Mouse (Mus musculus): ENCODE results near the gene Sdr9c7.
"Not testable (repeated sequence)": the region's sequence is repeated elsewhere in the genome, so short reads cannot be mapped to it uniquely, and the experiment has no call there.

Sdr9c7 gene

DNA sequence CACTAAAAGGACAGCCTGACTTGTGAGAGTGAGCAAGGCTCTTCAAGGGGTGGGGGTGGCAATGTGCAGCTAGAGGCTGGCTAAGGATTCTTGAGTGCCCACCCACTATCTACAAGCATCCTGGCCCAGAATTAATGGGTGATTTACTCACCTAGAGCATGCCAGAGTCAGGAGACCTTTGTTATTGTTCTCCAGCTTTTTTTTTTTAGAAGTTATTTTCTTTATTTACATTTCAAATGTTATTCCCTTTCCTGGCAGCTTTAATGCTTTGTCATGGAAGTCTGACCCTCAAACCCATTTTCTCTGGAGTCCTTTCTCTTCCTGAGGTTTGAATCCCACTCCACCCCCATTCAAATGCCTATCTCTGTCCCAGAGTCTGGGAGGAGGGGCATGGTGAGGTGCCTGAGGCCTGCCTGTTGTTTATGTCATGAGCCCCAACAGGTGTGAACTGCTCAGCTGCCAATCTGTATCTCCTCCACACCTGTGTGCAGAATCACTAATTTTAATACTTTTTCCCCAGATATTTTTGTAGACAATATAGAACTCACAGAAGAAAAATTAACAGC is 9.2 kb downstream of the Sdr9c7 start:
- DNase-seq (ENCODE audit: low spot score) = no peak

DNA sequence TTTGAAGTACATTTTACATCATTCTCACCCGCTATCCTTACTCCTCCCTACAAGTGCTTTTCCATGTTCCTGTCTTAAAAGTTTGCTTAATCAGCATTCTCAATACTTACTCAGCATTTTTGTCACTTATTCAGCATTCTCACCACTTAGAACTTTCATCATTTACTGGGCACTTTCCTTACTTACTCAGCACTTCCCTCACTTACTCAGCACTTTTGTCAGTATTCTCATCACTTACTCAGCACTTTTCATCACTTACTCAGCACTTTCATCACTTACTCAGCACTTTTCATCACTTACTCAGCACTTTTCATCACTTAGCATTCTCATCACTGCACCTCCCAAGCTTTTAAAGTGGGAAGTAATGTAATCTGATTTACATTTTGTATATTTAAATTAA is 17.3 kb downstream of the Sdr9c7 start:
- DNase-seq (ENCODE audit: low spot score) = peak; percentile 3

DNA sequence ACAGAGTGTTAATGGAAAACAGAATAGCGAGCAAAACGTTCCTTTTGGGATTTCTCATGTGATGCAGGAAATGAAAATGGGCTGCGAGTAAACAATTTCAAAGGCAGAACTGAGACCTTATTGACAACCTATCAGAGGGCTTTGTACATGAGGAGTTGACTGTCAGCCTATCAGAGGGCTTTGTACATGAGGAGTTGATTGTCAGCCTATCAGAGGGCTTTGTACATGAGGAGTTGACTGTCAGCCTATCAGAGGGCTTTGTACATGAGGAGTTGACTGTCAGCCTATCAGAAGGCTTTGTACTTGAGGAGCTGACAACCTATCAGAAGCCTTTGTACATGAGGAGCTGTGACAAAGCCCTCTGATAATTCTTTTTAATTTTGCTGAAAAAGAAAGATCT is 18.9 kb downstream of the Sdr9c7 start:
- DNase-seq (ENCODE audit: low spot score) = not testable (repeated sequence)

DNA sequence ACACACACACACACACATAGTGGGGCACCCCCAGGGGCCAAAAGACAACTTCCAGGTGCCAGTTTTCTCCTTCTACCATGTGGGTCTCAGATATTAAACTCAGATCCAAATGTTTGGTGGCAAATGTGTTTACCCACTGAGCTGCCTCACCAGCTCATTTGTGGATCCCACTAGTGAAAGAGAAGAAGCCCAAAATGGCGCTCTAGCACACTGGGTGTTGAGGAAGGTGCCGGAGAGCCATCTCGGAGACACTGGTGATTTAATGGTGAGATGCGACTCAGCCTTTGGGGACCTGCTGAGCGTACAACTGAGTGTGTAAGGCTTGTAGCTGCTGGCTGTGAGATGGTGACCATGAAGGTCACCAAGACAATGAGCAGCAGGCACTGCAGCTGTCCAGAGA is 19.3 kb downstream of the Sdr9c7 start:
- no peak for DNase-seq (ENCODE audit: low spot score)

DNA sequence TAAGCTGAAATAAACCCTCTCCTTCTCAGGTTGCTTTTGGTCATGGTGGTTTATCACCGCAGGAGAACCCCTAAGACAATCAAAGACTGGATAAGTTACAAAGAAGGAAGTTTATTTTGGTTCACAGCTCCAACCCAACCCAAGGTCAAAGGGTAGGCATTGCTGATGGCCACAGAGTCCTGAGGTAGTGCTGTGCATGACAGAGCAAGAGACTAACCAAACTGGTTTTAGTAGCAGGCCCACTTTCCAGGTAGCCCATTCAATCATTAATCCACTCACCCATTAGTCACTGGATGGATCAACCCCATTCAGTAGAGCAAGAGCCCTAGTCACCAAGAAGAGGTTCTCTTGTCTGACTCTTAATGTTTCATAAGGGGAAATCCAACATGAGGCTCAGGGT is 23.9 kb downstream of the Sdr9c7 start:
- no peak for DNase-seq (ENCODE audit: low spot score)

DNA sequence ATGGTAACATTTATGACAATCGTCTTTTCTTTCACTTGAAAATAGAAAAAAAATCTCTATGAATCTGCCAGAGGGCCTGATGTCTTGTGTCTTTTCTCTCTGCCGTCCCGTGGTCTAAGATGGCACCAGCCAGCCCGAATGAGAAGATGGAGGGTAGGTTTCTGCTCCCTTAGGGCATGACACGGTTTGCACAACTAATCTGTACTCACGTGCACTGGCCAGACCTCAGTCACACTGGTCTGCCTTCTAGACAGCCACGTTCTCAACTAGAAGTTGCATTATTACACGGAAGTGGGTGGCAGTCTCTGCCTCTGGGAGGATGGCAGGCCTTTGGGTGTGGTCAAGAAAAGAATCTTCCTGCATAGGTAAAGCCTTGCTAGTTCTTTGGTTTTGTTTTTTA is 24.7 kb downstream of the Sdr9c7 start:
- no peak for DNase-seq (ENCODE audit: low spot score)

DNA sequence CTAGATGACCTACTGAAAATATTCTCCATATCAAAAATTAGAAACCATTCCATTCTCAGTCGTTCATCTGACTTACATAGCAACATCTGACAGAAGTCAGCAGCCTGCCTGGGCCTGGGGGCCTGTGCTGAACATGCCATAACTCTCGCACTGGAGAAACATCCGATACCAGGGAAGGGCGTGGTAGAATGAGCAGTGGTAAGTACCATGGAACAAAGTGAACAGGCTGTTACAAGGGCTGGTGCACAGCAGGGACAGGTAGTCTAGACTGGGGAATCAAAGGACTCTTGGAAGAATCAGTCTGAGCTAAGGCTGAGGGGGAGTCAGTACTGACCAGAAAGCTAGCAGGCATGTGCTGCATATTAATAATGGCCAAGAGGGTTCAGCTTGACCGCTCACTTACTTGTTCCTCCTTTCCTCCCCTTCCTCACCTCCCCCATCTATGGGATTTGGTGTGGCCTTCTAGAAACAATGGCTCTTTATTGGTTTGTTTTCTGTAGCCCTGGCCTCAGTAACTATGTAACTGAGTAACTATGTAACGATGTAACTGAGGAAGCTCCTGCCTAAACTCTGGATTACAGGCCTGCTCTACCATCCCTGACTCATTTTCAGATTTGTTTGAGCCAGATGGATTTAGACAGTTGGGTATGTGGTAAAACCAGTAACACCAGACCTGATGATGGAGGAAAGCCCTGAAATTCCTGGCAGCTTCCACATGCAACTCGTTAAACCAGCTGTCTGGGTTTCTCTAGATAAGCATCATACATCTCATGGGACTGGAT is 26.5 kb downstream of the Sdr9c7 start:
- no peak for DNase-seq (ENCODE audit: low spot score)

DNA sequence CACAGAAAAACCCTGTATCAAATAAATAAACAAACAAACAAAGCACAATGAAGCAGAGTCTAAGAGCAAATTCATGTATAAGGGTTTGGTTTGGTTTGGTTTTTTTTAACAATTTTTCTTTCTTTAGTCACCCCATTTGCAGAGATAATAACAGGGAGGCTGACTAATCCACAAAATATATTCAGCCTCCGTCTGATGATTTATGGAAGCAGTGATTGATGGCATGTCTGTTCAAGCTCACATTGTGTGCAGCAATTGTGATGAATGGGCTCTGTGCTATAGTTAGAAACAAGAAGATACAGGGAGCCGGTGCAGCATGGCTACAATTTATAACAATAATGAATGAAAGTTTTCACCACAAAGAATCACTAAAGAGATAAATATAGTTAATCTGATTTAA is 29.4 kb downstream of the Sdr9c7 start:
- no peak for DNase-seq (ENCODE audit: low spot score)

DNA sequence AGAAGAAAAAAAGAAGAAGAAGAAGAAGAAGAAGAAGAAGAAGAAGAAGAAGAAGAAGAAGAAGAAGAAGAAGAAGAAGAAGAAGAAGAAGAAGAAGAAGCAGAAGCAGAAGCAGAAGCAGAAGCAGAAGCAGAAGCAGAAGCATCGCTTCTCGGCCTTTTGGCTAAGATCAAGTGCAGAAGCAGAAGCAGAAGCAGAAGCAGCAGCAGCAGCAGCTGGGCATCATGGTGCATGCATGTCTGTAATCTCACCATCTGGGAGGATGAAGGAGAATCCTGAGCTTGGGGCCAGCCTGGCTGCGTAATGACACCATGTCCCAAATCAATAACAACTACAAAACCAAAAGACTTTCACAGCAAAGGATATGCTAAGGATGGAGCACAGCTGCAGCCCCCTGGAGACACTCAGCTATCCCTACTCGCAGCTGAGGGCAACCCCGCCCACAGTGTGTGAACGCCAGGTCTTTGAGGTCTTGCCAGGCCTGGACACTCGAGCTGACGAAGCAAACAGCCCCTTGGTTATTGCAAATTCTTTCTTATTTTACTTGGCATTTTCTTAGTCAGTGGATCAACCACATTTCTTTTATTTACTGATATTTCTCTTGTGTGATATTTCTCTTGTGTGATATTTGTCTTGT is 34.1 kb downstream of the Sdr9c7 start:
- no peak for DNase-seq (ENCODE audit: low spot score)

DNA sequence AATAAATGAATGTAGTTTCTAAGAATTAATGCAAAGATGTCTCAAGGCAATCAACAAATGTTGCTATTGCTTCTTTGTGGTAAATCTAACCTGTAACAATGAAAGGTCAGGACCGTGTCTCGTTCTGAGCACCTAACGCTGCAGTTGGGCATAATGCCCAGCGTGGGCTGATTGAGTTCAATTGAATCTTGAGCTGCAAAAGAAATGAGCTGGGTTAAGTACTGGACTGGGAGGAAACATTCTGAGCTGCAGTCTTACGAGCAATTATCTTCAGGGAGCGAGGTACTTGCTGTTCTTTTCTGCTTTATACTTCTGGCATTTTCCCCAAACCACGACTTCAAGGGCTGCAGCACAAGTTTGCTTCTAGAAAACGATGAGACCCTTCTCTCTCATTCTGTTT is 38.0 kb downstream of the Sdr9c7 start:
- DNase-seq (ENCODE audit: low spot score) = no peak

DNA sequence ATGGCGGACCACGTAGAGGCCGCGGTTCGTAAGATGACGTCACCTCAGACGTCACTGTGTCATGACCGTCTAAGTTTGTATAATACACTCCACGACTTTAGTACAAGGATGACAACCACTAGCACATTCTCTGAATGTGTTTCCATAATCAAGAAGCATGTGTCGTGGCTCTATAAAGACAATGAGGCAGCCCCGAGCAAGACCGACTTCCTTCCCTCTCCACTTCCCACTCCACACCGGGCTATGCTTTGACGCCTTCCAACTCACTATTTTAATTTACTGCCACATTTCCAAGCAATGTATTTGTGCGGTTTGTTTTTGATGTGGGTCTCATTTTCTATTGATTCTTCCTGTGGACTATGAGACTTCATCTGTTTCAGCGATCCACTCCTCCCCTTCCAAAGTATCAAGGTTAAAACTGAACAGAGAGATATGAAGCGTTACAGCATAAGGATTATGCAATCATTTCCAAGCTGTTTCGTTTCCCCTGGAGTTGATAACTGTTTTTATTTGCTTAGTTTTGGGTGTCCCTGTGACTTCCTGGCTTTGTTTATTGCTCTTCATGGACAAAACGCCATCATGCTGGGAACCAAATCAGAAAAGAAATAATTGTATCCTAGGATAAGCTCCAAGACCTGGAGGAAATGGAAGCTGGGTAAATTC is 38.6 kb downstream of the Sdr9c7 start:
- DNase-seq (ENCODE audit: low spot score) = no peak

DNA sequence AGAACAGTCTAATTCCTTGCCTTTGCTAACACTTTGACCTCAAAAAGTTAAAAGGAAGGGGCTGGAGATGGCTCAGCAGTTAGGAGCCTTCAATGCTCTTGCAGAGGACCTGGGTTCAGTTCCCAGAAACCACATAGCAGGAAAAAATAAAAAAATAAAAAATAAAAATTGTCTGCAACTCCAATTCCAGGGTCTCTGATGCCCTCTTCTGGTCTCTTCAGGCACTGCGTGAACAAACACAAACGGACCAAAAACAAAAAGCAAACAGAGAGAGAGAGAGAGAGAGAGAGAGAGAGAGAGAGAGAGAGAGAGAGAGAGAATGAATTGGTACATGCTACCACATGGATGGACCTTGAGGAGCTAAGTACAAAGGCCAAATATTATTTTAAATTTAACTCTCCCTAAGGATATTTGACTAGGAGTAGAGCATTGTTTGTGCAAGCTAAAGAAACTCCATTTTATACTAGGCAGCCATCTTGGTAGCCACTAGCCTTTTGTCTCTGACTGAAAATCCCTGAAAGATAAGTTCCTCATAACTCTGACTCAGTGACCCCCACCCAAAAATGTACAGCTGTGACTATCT is 39.2 kb downstream of the Sdr9c7 start:
- peak; percentile 27 for DNase-seq (ENCODE audit: low spot score)

DNA sequence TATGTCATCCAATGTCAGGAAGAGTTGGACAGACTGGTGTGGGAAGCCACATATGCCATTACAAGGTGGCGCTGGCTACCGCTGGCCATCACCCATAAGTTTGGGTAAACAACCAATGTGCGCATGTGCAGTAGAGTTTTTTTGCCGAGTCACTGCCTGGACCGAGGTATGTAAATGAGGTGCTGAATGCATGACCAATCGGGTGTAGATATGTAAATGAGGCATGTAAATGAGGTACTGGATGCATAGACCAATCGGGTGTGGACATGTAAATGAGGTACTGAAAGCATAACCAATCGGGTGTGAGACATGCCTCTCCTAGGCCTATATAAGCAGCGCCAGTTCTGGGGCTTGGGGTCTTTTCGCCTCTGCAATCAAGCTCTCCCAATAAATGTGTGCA is 41.3 kb downstream of the Sdr9c7 start:
- DNase-seq (ENCODE audit: low spot score) = not testable (repeated sequence)

DNA sequence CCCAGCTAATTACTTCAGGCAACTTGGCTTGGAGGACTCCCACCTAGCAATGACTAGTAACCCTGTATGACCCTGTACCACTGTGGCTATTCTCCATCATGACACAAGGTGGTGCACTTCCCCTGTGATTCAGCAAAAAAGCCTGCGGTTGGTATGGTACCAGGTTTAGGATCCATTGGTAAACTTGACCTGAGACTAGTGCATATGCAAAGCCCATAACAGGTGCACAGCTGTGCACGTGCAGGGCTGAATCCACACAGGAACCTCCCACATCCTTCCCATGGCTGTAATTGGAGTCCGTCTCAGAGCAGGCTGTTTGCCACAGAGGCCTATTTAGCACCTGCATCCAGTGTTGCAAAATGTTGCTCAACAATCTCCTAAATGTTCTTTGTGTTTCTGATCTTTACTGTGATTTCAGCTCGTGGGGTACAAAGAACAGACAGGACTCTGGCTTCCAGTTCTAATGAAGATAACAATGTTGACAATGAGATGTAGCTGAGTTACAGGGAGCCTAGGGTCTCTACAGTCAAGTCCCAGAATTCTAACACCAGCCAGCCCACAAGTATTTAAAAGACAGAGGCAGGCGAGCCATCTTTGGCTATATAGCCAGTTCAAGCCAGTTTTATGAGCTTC is 47.2 kb downstream of the Sdr9c7 start:
- peak; percentile 45 for DNase-seq (ENCODE audit: low spot score)

DNA sequence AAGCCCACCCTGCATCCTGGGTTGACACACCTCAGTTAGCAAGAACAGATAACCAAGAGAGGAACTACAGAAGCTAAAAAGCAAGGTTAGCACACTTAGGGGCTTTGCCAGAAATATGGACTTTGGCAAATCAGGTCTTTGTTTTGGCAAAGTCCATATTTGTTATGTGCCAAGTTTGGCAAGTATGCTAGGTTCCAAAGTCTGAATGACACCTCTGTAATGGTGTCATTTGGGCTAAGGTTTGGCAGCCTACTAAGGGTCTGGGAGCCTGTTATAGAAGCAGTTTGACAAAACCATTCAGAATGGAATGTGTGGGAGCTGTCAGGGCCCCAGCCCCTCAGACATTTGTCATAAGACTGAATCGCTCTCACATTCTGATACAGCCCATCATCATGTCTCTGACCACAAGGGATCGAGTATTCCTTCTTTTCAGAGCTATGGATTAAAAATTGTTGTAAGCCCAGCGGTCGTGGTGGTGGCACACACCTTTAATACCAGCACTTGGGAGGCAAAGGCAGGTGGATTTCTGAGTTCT is 51.3 kb downstream of the Sdr9c7 start:
- DNase-seq (ENCODE audit: low spot score) = no peak

DNA sequence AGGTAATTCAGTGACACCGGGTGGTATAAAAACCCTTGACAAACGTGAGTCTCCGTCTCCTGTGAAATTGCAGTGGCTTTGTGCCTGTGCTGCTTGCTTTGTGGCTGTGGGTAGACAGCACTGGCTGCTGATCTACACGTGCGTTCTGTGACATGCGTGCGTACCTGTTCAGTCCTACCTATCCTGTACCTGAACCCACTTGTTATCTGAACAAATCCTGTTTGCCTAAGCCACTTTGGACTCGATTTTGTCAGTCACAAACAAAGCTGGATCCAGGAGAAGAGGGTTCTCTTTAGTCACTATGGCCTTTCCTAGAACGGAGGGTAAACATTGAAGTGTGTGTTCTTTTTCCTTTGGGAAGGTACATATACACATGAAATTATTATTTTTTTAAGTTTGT is 53.1 kb downstream of the Sdr9c7 start:
- DNase-seq (ENCODE audit: low spot score) = no peak

DNA sequence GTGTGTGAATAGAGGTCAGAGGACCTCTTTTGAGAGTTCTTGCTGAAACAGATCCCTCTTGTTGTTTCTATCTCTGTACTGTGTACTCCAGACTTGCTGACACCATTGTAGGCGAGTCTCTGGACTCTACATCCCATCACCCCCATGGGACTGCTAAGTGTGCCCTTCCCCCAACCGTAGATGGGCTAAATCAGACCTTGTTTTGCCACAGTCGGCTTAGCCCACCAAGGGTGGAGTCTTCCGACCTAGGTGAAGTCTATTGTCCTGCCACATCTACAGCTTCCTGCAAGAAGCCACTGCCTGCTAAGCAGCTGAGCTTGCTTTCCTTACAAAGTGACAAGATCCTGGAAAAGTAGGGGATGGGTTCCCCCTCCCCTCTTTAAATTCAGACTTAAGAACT is 53.5 kb downstream of the Sdr9c7 start:
- no peak for DNase-seq (ENCODE audit: low spot score)

DNA sequence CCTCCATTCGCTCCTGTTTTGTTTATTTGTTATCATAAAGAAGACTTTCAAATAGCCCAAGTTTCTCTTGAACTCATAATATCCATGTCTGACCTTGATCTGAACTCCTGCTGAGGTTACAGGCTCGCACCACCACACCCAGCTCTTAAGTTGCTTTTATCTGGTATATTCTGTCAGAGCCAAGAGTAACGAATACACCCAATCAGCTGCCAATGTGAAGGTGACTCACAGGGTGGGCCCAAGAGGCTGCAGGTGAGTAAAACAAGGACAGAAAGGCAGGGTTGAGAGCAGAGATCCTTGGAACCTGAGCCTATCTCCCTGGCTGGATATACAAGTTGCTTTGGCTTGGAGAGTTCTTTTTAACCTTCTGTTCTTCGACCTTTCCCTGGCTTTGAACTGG is 56.7 kb downstream of the Sdr9c7 start:
- no peak for DNase-seq (ENCODE audit: low spot score)

DNA sequence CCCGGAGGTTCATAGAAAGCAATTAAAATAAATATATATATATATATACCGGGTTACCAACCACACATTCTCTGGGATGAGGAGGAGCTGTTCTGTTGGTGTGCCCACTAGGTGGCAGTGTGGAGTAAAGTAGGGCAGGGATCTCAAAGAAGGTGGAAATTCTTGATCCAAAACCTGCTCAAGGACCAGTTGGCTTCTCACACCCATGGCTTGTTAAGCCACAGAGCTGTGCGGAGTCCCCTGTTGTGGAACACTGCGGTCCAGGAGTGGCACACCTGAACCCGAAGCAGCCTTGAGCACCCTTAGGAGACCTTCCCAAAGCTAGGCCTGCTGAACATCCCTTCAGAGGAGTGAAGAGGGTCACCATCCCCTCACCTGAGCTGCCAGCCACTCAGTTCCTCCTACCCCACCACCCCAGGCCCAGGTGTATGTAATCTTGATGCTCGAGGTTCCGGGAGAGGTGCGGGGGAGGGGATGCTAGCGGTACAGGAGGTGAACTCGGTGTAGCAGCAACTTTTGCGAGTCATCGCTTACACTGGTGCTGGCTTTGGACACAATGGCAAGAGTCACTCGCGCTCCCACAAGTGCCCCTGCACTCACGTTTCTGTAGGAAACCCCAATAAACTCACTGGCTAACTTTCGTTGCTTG is 58.0 kb downstream of the Sdr9c7 start:
- DNase-seq (ENCODE audit: low spot score) = peak; percentile 56

DNA sequence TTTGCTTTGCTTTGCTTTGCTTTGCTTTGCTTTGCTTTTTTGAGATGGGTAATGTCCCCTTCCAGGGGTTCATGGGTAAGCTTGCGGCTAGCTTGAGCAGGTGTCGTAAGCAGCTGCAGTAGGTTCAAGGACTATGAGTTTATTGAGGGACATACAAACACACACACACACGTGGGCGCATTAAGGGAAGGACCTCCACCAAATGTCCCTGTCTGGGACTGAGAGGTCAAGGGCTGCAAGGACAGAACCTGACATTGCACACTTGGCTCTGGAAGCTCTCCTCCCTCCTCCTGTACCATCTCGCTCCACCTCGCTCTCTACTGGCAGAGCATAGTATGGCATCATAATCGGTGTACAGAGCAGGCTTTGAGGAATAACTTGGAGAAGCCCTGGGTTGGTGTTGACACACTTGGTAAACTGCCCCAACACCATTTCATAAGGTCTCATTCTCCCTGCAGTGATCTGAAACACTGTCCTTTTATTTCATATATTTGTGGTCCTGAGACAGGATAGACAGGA is 60.9 kb downstream of the Sdr9c7 start:
- DNase-seq (ENCODE audit: low spot score) = no peak
